Mouse (Mus musculus): ENCODE data around the gene Zfp771.

DNA sequence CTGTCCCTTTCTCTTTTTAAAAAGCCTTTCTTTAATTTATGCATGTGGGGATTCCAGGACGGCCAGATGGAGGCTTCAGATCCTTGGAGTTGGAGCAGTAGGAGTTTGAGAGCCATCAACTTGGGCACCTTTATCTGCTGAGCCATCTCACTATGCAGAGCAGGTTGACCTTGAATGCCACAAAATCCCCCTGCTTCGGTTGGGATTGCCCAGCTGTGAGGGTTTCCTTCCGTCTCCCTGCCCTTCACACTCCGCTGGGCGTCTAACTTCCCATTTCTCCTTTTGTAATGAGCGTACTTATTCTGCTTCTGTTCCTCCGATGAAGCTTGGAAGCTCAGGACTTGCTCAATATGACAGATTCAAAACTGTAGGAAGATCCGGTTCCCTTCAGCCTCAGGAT, 46.1 kb downstream of the Zfp771 start:
- TF ChIP-seq CTCF (IDR thresholded peaks at IDR 0.05; ENCODE audit: low read depth, low read length), result no peak
- TF ChIP-seq GATA1 (IDR thresholded peaks at IDR 0.05; ENCODE audit: borderline replicate concordance, low read length), result no peak

Measured in G1E (cell line).